Mouse (Mus musculus): ENCODE results near the gene Gfod1. TPM values are rescaled to one million over a fixed set of nuclear protein-coding genes. Genes with fewer than 3 reads are reported as not detected.

Gene Gfod1
- total RNA-seq, 2 experiments from 2014 or later = 5.2 to 6.4 TPM

- no peak for DNase-seq (ENCODE audit: low spot score in 2 of 2)
These were observed 97.8 kb downstream of the Gfod1 start for GRCm38 (mm10) chr13:43206118-43206683.

DNA sequence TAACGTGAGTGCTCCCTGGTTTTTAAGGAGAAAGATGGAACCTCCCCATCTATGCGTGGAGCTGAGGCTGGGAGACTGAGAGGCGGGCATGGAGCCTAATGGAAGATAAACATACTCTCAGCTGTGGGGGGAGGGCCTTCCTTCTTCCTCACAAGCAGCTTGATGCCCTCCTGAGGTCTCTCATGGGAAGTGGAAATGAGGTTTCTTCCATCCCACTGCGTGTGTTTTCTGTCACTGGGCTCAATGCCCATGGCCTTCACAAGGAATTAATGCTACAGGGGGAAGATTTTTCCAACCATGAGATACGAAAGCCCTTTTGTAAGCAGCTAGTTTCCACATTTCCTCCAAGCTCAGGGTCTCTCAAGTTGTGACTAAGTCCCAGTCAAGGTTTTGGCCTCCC, 100.3 kb downstream of the Gfod1 start:
- DNase-seq (ENCODE audit: low spot score in 2 of 2) = no peak

GRCm38 (mm10) chr13:43203234-43203633, 100.7 kb downstream of the Gfod1 start:
- peak in 1 of 2 experiments; percentile 46 for DNase-seq (ENCODE audit: low spot score in 2 of 2)

- no peak for DNase-seq (ENCODE audit: low spot score in 2 of 2)
These were observed 101.6 kb downstream of the Gfod1 start for GRCm38 (mm10) chr13:43202351-43202750.

GRCm38 (mm10) chr13:43201033-43201432, 102.9 kb downstream of the Gfod1 start:
- peak in 1 of 2 experiments; percentile 38 for DNase-seq (ENCODE audit: low spot score in 2 of 2)

DNA sequence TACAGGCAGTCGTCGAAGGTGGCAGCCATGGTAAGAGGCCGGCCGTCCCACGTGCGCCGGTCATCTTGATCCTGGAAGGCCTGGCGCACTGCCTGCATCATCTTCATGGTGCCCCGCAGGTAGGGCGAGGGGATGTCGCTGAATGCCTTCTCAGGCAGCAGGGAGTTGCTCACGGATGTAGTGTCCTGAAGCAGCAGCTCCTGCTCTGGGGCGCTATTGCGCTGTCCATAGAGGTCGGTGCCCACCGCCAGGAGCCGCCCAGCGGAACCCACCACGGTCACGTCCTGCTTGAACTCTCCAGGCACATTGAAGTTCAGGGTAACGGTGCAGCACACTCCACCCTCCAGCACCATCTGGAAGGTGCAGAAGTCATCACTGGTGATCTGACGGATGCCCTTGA, 103.5 kb downstream of the Gfod1 start:
- no peak for DNase-seq (ENCODE audit: low spot score in 2 of 2)

DNA sequence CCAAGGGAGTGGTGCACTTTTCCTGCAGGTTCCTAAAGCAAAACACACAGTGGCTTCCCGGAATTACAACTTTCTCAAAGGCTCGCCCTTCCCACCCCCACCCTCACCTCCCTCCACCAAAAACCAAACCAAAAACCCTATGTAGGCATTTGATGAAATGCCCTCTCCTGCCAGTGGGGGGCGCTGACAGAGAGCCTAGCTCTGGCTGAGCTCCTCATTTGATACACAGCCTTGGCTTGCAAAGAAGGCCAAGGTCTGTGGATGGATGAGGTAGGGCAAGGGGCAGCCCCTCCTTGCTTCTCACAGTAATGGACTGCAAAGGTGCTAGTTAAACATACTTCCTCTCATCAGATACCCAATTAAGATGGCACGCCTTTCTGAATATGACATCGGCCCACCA, 104.2 kb downstream of the Gfod1 start:
- peak in 1 of 2 experiments; percentile 38 for DNase-seq (ENCODE audit: low spot score in 2 of 2)

GRCm38 (mm10) chr13:43199282-43199681, 104.7 kb downstream of the Gfod1 start:
- DNase-seq (ENCODE audit: low spot score in 2 of 2) = no peak

DNA sequence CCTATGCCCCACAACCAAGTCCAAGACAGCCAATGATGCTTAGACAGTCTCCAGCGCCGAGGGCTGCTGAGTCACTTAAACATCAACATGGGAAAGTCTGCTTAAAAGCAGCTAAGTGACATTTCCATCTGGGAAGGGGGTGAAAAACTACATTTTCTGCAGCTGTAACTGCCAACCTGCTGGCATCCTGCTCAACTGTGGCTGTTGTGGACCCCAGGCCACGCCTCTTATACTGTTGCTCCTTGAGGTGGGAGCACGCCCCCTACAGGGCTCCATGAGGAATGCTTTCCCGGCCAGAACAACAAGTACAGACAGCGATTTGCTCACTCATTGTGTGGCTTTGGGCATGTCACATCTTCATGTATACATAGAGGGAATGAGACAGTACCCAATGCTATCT, 106.8 kb downstream of the Gfod1 start:
- DNase-seq (ENCODE audit: low spot score in 2 of 2) = no peak

GRCm38 (mm10) chr13:43196000-43196399, 108.0 kb downstream of the Gfod1 start:
- no peak for DNase-seq (ENCODE audit: low spot score in 2 of 2)

DNA sequence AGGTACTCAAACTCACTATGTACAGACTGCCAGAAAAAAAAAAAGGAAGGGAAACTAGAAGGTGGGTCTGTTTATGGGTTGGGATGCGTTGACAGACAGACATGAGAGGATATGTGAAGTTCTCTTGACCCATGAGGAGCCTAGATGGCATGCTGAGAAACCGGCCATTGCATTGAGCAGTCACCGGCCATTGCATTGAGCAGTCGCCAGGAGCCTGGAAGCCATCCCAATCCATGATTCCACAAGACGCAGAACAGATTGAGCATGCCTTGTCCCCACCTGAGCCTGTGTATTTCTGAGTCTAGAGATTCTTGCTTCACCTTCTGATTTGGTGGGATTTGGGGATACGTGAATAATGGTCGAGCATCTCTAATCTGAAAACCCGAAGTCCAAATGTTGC, 110.0 kb downstream of the Gfod1 start:
- no peak for DNase-seq (ENCODE audit: low spot score in 2 of 2)

DNA sequence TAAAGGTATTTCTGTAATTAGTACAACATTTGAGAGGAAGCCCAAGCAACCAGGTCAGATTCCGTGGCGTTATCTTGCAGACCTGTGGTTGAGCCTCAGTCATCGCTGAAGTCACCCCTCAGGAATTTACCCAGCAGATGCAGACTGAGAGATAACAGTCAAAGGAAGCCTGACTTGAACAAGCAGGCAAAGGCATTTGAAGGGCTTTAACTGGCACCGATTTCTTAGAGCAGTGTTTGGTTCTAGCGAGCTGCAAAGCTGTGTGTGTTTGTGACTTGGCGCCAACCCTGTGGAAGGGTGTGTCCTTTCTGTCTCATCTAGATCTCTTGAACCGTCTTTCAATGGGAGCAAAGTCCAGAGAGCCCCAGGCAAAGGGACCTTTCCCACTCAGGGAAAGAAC, 110.7 kb downstream of the Gfod1 start:
- no peak for DNase-seq (ENCODE audit: low spot score in 2 of 2)

GRCm38 (mm10) chr13:43191741-43192192, 112.2 kb downstream of the Gfod1 start:
- DNase-seq (ENCODE audit: low spot score in 2 of 2) = no peak

- no peak for DNase-seq (ENCODE audit: low spot score in 2 of 2)
These were observed 112.7 kb downstream of the Gfod1 start for GRCm38 (mm10) chr13:43191290-43191689.

- no peak for DNase-seq (ENCODE audit: low spot score in 2 of 2)
These were observed 116.2 kb downstream of the Gfod1 start for GRCm38 (mm10) chr13:43187736-43188135.

GRCm38 (mm10) chr13:43183248-43184055, 120.5 kb downstream of the Gfod1 start:
- no peak for DNase-seq (ENCODE audit: low spot score in 2 of 2)

GRCm38 (mm10) chr13:43182465-43183201, 121.3 kb downstream of the Gfod1 start:
- DNase-seq (ENCODE audit: low spot score in 2 of 2) = peak; percentile 60 to 84

DNA sequence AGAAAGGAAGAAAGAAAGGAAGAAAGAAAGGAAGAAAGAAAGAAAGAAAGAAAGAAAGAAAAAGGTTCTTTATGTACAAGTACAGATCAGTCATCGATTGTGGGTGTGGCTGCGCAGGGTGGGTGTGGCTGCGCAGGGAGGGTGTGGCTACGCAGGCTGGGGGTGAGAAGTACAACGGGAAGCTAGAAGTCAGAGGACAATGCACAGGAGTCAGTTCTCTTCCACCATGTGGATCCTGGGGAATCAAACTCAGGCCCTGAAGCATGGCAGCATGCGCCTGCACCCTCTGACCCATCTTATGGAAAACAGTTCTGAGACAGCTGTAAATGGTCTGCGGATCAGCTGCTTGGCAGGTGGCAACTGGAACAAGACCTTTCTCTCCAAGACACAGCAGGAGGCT, 122.9 kb downstream of the Gfod1 start:
- no peak for DNase-seq (ENCODE audit: low spot score in 2 of 2)

DNA sequence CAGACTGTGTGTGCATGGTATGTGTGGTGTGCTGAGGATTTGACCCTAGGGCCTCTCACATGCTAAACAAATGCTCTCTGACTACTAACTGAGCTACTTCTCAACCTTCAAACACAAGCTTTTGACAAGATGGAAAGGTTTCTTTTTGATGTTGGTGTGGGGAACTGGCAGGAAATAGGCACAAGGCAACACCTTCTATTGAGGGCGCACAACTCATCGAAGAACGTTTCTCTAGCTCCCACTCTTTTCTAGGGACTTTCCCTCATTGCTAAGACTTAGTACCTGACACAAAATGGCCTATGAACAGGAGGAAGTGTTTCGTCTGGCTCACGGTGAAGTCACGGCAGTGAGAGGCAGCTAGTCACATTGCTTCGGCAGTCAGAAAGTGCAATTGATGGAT, 126.7 kb downstream of the Gfod1 start:
- DNase-seq (ENCODE audit: low spot score in 2 of 2) = no peak

DNA sequence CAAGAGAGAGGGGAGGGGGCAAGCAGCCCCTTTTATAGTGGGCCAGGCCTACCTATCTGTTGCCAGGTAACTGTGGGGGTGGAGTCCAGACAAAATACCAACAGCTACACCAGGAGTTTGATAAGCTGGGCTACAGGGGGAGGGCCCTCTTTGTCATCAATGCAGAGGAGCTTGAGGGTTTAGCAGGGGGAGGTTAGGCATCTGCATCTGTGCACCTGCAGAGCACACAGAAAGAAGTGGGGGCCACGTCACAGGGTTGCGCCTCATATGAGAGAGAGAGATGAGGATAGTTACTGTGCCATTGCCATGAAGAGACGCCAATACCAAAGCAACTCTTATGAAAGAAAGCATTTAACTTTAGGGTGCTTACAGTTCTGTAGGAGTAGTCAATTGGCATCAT, 127.3 kb downstream of the Gfod1 start:
- no peak for DNase-seq (ENCODE audit: low spot score in 2 of 2)

GRCm38 (mm10) chr13:43173262-43173661, 130.7 kb downstream of the Gfod1 start:
- peak; percentile 41 to 69 for DNase-seq (ENCODE audit: low spot score in 2 of 2)
